Mouse (Mus musculus) liver, embryonic 15.5 days (tissue): ENCODE measurements around the gene Usp35. TPM values are rescaled to one million over a fixed set of nuclear protein-coding genes. Genes with fewer than 3 reads are reported as not detected.

Experiments
- ATAC-seq: fragments of 200-750 bp; cut with Nextera tagmentation; 2 replicates; pipeline ENCODE4 v1.8.0; 2017; ENCODE audit warnings: moderate number of reproducible peaks, mild to moderate bottlenecking, moderate library complexity; ENCODE audit not compliant: insufficient read depth
- H3K27ac ChIP-seq: fragments of 300-500 bp; sonication (generic); replicated peaks from 2 replicates; pipeline ENCODE4 v1.5.1; 2015; ENCODE audit warnings: mild to moderate bottlenecking, inconsistent platforms
- H3K27me3 ChIP-seq: fragments of 300-500 bp; sonication (generic); 2 replicates; pipeline ENCODE4 v1.6.1; 2015; ENCODE audit warnings: mild to moderate bottlenecking, inconsistent platforms
- H3K36me3 ChIP-seq: fragments of 300-500 bp; sonication (generic); replicated peaks from 2 replicates; pipeline ENCODE4 v1.6.1; 2015; ENCODE audit warnings: moderate library complexity, mild to moderate bottlenecking, inconsistent platforms
- H3K4me1 ChIP-seq: fragments of 300-500 bp; sonication (generic); replicated peaks from 2 replicates; pipeline ENCODE4 v1.6.1; 2015; ENCODE audit warnings: inconsistent platforms
- H3K4me2 ChIP-seq: fragments of 300-500 bp; sonication (generic); 2 replicates; pipeline ENCODE4 v1.6.1; 2015; ENCODE audit warnings: moderate library complexity, mild to moderate bottlenecking, inconsistent platforms
- H3K4me3 ChIP-seq: fragments of 300-500 bp; sonication (generic); replicated peaks from 2 replicates; pipeline ENCODE4 v1.5.1; 2015; ENCODE audit warnings: mild to moderate bottlenecking, inconsistent platforms
- H3K9ac ChIP-seq: fragments of 300-500 bp; sonication (generic); 2 replicates; pipeline ENCODE4 v1.6.1; 2015; ENCODE audit warnings: moderate library complexity, mild to moderate bottlenecking, inconsistent platforms
- H3K9me3 ChIP-seq: fragments of 300-500 bp; sonication (generic); replicated peaks from 2 replicates; pipeline ENCODE4 v1.6.1; 2016; ENCODE audit warnings: inconsistent platforms
- WGBS: fragments of 180-500 bp; shearing (Covaris S2); methylation state at CpG from one replicate; pipeline ENCODE4 v1.1.7; 2015; ENCODE audit warnings: mixed read lengths; ENCODE audit not compliant: insufficient replicate concordance; 5-methylcytosine and 5-hydroxymethylcytosine counted together
- polyA plus RNA-seq: library from polyadenylated mRNA; unstranded; fragments of >200 nt; fragmentation: Nextera tagmentation; extraction: Ambion mirVana; gene quantifications from 2 replicates; pipeline ENCODE4 v1.2.1, GENCODE M21; 2015

Gene Usp35
- polyA plus RNA-seq, 1 experiment from 2014 or later, result 0.07 TPM

GRCm38 (mm10) chr7:97302876-97303275 lies 28.9 kb downstream of the Usp35 start:
- Histone ChIP-seq H3K4me3 (no peak overlapping the region), H3K4me2 (no peak overlapping the region), H3K27me3 (no peaks in the 10 kb centered on the region), H3K27ac (no peak overlapping the region), H3K9ac (no peak overlapping the region), H3K4me1 (no peaks in the 10 kb centered on the region), H3K9me3 (no peaks in the 10 kb centered on the region), H3K36me3 (peaks cover 20% of the 10 kb centered on the region)
- 61% methylated on average over 4 of the region's 4 CpGs for whole genome bisulfite sequencing
- no peak for ATAC-seq

GRCm38 (mm10) chr7:97302261-97302660 lies 29.6 kb downstream of the Usp35 start:
- H3K4me1 ChIP-seq, result no peaks in the 10 kb centered on the region
- H3K4me2 ChIP-seq, result no peak overlapping the region
- ATAC-seq, result no peak
- H3K36me3 ChIP-seq, result peaks cover 17% of the 10 kb centered on the region
- H3K27ac ChIP-seq, result no peak overlapping the region
- no peaks in the 10 kb centered on the region for H3K27me3 ChIP-seq
- 65% methylated on average over 4 of the region's 4 CpGs for WGBS
- no peak overlapping the region for H3K9ac ChIP-seq
- no peaks in the 10 kb centered on the region for H3K9me3 ChIP-seq
- H3K4me3 ChIP-seq, result no peak overlapping the region

- H3K9ac ChIP-seq, result no peak overlapping the region
- peaks cover 13% of the 10 kb centered on the region for H3K36me3 ChIP-seq
- H3K4me2 ChIP-seq, result no peak overlapping the region
- no peaks in the 10 kb centered on the region for H3K4me1 ChIP-seq
- WGBS, result 64% methylated on average over 8 of the region's 8 CpGs
- no peak overlapping the region for H3K27ac ChIP-seq
- H3K9me3 ChIP-seq, result no peaks in the 10 kb centered on the region
- H3K27me3 ChIP-seq, result no peaks in the 10 kb centered on the region
- no peak for ATAC-seq
- no peak overlapping the region for H3K4me3 ChIP-seq
Measured at GRCm38 (mm10) chr7:97301321-97301720, 30.5 kb downstream of the Usp35 start.

- H3K27me3 ChIP-seq, result no peaks in the 10 kb centered on the region
- H3K4me1 ChIP-seq, result no peaks in the 10 kb centered on the region
- no peak overlapping the region for H3K4me3 ChIP-seq
- no peak for ATAC-seq
- peaks cover 13% of the 10 kb centered on the region for H3K36me3 ChIP-seq
- no peaks in the 10 kb centered on the region for H3K9me3 ChIP-seq
- WGBS, result 27% methylated on average over 2 of the region's 2 CpGs
- H3K4me2 ChIP-seq, result no peak overlapping the region
- no peak overlapping the region for H3K27ac ChIP-seq
- H3K9ac ChIP-seq, result no peak overlapping the region
Measured at GRCm38 (mm10) chr7:97300914-97301313, 30.9 kb downstream of the Usp35 start.

GRCm38 (mm10) chr7:97298943-97299342 lies 32.9 kb downstream of the Usp35 start:
- H3K4me1 ChIP-seq, result no peaks in the 10 kb centered on the region
- no peak overlapping the region for H3K27ac ChIP-seq
- peaks cover 9% of the 10 kb centered on the region; the same call in 1 of the 2 replicates for H3K36me3 ChIP-seq
- H3K4me2 ChIP-seq, result no peak overlapping the region
- H3K27me3 ChIP-seq, result no peaks in the 10 kb centered on the region
- no peaks in the 10 kb centered on the region for H3K9me3 ChIP-seq
- no peak overlapping the region for H3K4me3 ChIP-seq
- WGBS, result 72% methylated on average over 6 of the region's 6 CpGs
- no peak overlapping the region for H3K9ac ChIP-seq
- no peak for ATAC-seq

- Histone ChIP-seq H3K4me1 (no peaks in the 10 kb centered on the region), H3K36me3 (peaks cover 8% of the 10 kb centered on the region; the same call in 1 of the 2 replicates), H3K9me3 (no peaks in the 10 kb centered on the region), H3K4me2 (no peak overlapping the region), H3K27ac (no peak overlapping the region), H3K4me3 (no peak overlapping the region), H3K9ac (no peak overlapping the region), H3K27me3 (no peaks in the 10 kb centered on the region)
- ATAC-seq, result no peak
- 84% methylated on average over 2 of the region's 2 CpGs for WGBS
Measured at GRCm38 (mm10) chr7:97298279-97298678, 33.5 kb downstream of the Usp35 start.

- Histone ChIP-seq H3K4me3 (no peak overlapping the region), H3K27ac (no peak overlapping the region), H3K4me1 (no peaks in the 10 kb centered on the region), H3K27me3 (no peaks in the 10 kb centered on the region), H3K4me2 (no peak overlapping the region), H3K36me3 (peaks cover 5% of the 10 kb centered on the region; the same call in 1 of the 2 replicates), H3K9me3 (no peaks in the 10 kb centered on the region), H3K9ac (no peak overlapping the region)
- 0% methylated on average over 2 of the region's 2 CpGs for WGBS
- no peak for ATAC-seq
Measured at GRCm38 (mm10) chr7:97297466-97297865, 34.4 kb downstream of the Usp35 start.

- 43% methylated on average over 2 of the region's 2 CpGs for WGBS
- Histone ChIP-seq H3K9ac (no peak overlapping the region), H3K4me3 (no peak overlapping the region), H3K27ac (no peak overlapping the region), H3K4me1 (no peaks in the 10 kb centered on the region), H3K4me2 (no peak overlapping the region), H3K9me3 (no peaks in the 10 kb centered on the region), H3K27me3 (no peaks in the 10 kb centered on the region), H3K36me3 (peaks cover 5% of the 10 kb centered on the region; the same call in 1 of the 2 replicates)
- ATAC-seq, result no peak
Measured at GRCm38 (mm10) chr7:97296986-97297385, 34.8 kb downstream of the Usp35 start.

- Histone ChIP-seq H3K4me2 (no peak overlapping the region), H3K9ac (no peak overlapping the region), H3K9me3 (no peaks in the 10 kb centered on the region), H3K36me3 (no peaks in the 10 kb centered on the region), H3K27me3 (no peaks in the 10 kb centered on the region), H3K4me1 (peaks cover 15% of the 10 kb centered on the region), H3K4me3 (no peak overlapping the region), H3K27ac (0 out of 2 replicates have a peak overlapping the region, but pooled peaks have one; percentile 8)
- ATAC-seq, result no peak
- WGBS, result 41% methylated on average over 1 of the region's 1 CpGs
Measured at GRCm38 (mm10) chr7:97271068-97271467, 60.8 kb downstream of the Usp35 start.

- Histone ChIP-seq H3K9me3 (no peaks in the 10 kb centered on the region), H3K4me2 (no peak overlapping the region), H3K36me3 (no peaks in the 10 kb centered on the region), H3K27me3 (no peaks in the 10 kb centered on the region), H3K9ac (no peak overlapping the region), H3K4me1 (peaks cover 15% of the 10 kb centered on the region), H3K4me3 (no peak overlapping the region), H3K27ac (0 out of 2 replicates have a peak overlapping the region, but pooled peaks have one; percentile 11)
- ATAC-seq, result peak; percentile 76
Measured at GRCm38 (mm10) chr7:97270367-97270766, 61.5 kb downstream of the Usp35 start.

- H3K9ac ChIP-seq, result no peak overlapping the region
- no peak overlapping the region for H3K4me2 ChIP-seq
- H3K27ac ChIP-seq, result no peak overlapping the region
- H3K27me3 ChIP-seq, result no peaks in the 10 kb centered on the region
- H3K4me1 ChIP-seq, result no peaks in the 10 kb centered on the region
- 67% methylated on average over 1 of the region's 1 CpGs for WGBS
- ATAC-seq, result no peak
- H3K4me3 ChIP-seq, result no peak overlapping the region
- no peaks in the 10 kb centered on the region for H3K36me3 ChIP-seq
- no peaks in the 10 kb centered on the region for H3K9me3 ChIP-seq
Measured at GRCm38 (mm10) chr7:97262541-97262940, 69.3 kb downstream of the Usp35 start.
